Mouse (Mus musculus): ENCODE measurements around the gene Cbr2. TPM values are rescaled to one million over a fixed set of nuclear protein-coding genes. Genes with fewer than 3 reads are reported as not detected.
"Not testable (repeated sequence)": the region's sequence is repeated elsewhere in the genome, so short reads cannot be mapped to it uniquely, and the experiment has no call there.

Cbr2 gene
- 0.82 and 1.6 TPM in 2 replicates for polyA plus RNA-seq (2014; fragmentation: Nextera tagmentation; extraction: Ambion mirVana)

DNA sequence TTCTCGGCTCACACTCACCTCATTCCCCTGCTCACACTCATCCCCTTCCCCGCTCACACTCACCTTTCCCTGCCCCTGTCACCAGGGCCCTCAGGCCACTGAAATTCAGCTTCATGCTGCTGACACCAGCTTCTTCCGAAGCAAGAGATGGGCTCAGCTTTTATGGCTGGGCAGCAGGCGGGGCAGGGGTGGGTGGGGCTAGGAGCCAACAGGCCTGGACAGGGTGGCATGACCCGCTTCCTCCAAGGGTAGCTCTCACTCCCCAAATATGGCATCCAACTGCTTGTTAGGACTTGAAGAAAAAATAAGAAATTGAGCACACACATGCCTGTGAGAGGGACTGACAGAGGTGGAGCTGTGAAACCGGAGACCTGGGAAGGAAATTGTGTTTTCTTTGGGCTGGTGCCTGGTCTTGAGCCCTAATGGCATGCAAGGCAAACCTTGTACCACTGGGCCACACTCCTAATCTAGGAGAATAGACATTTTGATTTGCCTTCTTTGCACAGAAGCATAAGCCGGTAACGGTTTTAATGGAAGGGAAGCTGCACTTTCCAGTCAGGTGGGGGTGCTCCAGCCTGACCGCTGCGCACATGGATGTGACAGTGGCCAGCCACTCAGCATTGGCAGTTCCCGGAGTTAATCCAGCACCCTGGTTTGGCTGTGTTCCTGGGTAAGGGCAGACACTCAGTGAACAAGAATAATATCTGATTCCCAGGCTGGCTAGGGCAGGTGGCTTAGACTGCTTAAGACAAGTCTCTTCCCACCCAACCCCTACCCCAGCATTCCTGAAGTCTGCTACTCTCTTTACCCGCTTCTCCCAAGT is at the start of gene Cbr2:
Gene Cbr2 (minus strand): TSS at position 257 of the 823 bp plus-strand sequence.
- Histone ChIP-seq H3K36me3 (ENCODE audit: control insufficient read depth, insufficient read depth, low read length) (no peaks in the 10 kb centered on the region), H3K9ac (ENCODE audit: low read depth, low read length) (no peak within 1 kb of the TSS), H3K27me3 (ENCODE audit: control insufficient read depth, insufficient read depth, low read length) (no peaks in the 10 kb centered on the region), H3K4me2 (replicated peaks; ENCODE audit: low read depth, low read length) (no peak within 1 kb of the TSS; the same call in 1 of the 2 replicates), H3K4me3 (ENCODE audit: low read depth, low read length) (no peak within 1 kb of the TSS), H3K4me1 (replicated peaks; ENCODE audit: control insufficient read depth, insufficient read depth, low read length) (no peaks in the 10 kb centered on the region), H3K27ac (ENCODE audit: low read depth, low read length) (no peak within 1 kb of the TSS), H3K9me3 (ENCODE audit: control insufficient read depth, low read length) (no peaks in the 10 kb centered on the region)
- WGBS, result 73% methylated on average over 12 of the region's 12 CpGs
- ATAC-seq (ENCODE audit: low FRiP score) (no peak), DNase-seq (ENCODE audit: low spot score) (no peak)

DNA sequence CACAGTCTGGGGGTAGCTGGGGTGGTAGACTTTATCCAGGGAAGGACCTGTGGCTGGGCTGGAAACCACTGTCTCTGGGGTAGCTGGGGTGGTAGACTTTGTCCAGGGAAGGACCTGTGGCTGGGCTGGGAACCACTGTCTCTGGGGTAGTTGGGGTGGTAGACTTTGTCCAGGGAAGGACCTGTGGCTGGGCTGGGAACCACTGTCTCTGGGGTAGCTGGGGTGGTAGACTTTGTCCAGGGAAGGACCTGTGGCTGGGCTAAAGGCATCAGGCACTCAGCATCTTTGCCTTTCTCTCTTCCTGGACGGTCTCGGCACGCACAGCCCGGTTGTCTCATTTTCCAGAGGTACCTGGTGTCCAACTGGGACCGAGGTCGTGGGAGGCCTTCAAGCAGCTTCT is 49.4 kb upstream of the Cbr2 start:
- not testable (repeated sequence) for H3K4me3 ChIP-seq (ENCODE audit: low read depth, low read length); H3K36me3 ChIP-seq (ENCODE audit: control insufficient read depth, insufficient read depth, low read length); H3K9me3 ChIP-seq (ENCODE audit: control insufficient read depth, low read length); ATAC-seq (ENCODE audit: low FRiP score); H3K4me1 ChIP-seq (replicated peaks; ENCODE audit: control insufficient read depth, insufficient read depth, low read length); H3K27ac ChIP-seq (ENCODE audit: low read depth, low read length); H3K9ac ChIP-seq (ENCODE audit: low read depth, low read length); DNase-seq (ENCODE audit: low spot score); H3K27me3 ChIP-seq (ENCODE audit: control insufficient read depth, insufficient read depth, low read length); H3K4me2 ChIP-seq (replicated peaks; ENCODE audit: low read depth, low read length)
- WGBS, result 96% methylated on average over 6 of the region's 6 CpGs

DNA sequence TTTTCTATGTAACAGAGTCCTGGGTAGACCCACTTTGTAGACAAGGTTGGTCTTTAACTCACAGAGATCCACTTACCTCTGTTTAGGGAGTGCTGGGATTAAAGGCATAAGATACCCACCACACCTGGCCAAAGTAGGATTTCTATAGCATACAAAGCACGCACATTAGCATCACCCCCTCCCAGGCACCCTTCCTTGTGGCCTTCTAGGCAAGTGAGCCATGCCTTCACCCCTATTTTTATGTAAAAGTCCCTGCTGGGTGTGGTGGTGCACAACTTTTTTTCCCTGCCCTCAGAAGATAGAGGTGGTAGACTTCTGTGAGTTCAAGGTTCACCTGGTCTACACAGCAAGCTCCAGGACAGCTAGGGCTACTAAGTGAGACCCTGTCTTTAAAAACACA is 48.0 kb upstream of the Cbr2 start:
- ATAC-seq (ENCODE audit: low FRiP score), result no peak
- no peak overlapping the region for H3K4me3 ChIP-seq (ENCODE audit: low read depth, low read length)

DNA sequence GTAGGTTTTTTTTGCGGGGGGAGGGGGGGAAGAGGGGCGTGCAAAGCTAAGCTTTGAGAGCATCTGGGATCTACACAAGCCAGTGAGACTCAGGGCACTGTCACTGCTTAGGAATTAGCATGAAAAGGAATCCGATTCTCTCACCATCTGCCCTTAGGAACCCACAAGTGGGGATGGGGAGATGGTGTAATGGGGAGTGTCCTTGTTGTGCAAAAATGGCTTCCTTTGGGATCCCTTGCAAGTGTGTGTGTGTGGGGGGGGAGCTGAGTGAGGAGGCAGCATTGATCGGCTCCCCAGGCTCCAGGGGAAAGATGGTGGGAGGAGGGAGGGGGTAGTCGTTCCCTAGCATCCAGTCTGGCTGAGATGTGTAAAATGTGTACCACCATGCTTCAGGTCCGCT is 45.2 kb upstream of the Cbr2 start:
- ATAC-seq (ENCODE audit: low FRiP score), result no peak
- Histone ChIP-seq H3K36me3 (ENCODE audit: control insufficient read depth, insufficient read depth, low read length) (no peaks in the 10 kb centered on the region), H3K4me2 (replicated peaks; ENCODE audit: low read depth, low read length) (no peak overlapping the region), H3K4me3 (ENCODE audit: low read depth, low read length) (no peak overlapping the region), H3K9me3 (ENCODE audit: control insufficient read depth, low read length) (no peaks in the 10 kb centered on the region), H3K27ac (ENCODE audit: low read depth, low read length) (no peak overlapping the region), H3K27me3 (ENCODE audit: control insufficient read depth, insufficient read depth, low read length) (no peaks in the 10 kb centered on the region), H3K4me1 (replicated peaks; ENCODE audit: control insufficient read depth, insufficient read depth, low read length) (no peaks in the 10 kb centered on the region), H3K9ac (ENCODE audit: low read depth, low read length) (no peak overlapping the region)
- 18% methylated on average over 6 of the region's 6 CpGs for WGBS
- DNase-seq (ENCODE audit: low spot score), result no peak

More for the DNA sequence above, 48.0 kb upstream of the Cbr2 start:
- 69% methylated on average over 1 of the region's 1 CpGs for WGBS
- H3K4me2 ChIP-seq (replicated peaks; ENCODE audit: low read depth, low read length), result no peak overlapping the region
- no peaks in the 10 kb centered on the region for H3K9me3 ChIP-seq (ENCODE audit: control insufficient read depth, low read length)
- H3K27ac ChIP-seq (ENCODE audit: low read depth, low read length), result no peak overlapping the region
- no peaks in the 10 kb centered on the region for H3K27me3 ChIP-seq (ENCODE audit: control insufficient read depth, insufficient read depth, low read length)
- DNase-seq (ENCODE audit: low spot score), result no peak
- no peaks in the 10 kb centered on the region for H3K36me3 ChIP-seq (ENCODE audit: control insufficient read depth, insufficient read depth, low read length)
- H3K9ac ChIP-seq (ENCODE audit: low read depth, low read length), result no peak overlapping the region
- peaks cover 3% of the 10 kb centered on the region; the same call in 1 of the 2 replicates for H3K4me1 ChIP-seq (replicated peaks; ENCODE audit: control insufficient read depth, insufficient read depth, low read length)

DNA sequence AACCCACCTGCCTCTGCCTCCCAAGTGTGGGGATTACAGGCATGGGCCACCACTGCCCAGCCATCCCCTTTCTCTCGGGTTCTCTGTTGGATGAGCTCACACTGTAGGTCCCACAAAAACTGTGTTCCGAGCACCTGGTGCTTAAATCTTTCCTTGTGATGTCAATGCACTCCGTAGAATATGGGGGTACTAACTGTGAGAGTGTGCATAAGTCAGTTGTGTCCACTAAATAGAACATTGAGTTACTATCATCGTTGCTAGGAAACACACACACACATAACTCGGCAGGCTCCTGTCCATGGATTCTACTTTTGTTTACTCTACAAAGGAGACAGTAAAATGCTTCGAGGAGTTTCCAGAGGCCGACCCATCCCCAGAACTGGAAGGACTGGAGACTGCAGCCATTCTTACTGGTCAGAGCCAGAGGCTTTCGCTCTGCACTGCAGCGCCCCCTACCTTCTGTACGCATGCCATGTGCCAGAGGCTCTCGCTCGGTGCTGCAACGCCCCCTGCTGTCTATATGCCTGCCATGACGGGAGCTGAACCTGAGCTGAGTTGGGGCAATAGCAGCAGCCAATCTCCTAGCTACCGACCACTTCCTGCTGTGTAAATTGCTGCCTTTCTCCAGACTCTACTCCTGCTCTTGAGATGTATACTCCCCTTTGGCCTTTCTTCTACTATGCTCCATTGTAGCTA is 44.0 kb upstream of the Cbr2 start:
- Histone ChIP-seq H3K27me3 (ENCODE audit: control insufficient read depth, insufficient read depth, low read length) (no peaks in the 10 kb centered on the region), H3K36me3 (ENCODE audit: control insufficient read depth, insufficient read depth, low read length) (no peaks in the 10 kb centered on the region), H3K9me3 (ENCODE audit: control insufficient read depth, low read length) (no peaks in the 10 kb centered on the region), H3K4me2 (replicated peaks; ENCODE audit: low read depth, low read length) (no peak overlapping the region), H3K4me1 (replicated peaks; ENCODE audit: control insufficient read depth, insufficient read depth, low read length) (no peaks in the 10 kb centered on the region), H3K27ac (ENCODE audit: low read depth, low read length) (no peak overlapping the region), H3K4me3 (ENCODE audit: low read depth, low read length) (no peak overlapping the region), H3K9ac (ENCODE audit: low read depth, low read length) (no peak overlapping the region)
- DNase-seq (ENCODE audit: low spot score) (peak; percentile 97), ATAC-seq (ENCODE audit: low FRiP score) (peak; percentile 79)
- WGBS, result 28% methylated on average over 15 of the region's 15 CpGs

DNA sequence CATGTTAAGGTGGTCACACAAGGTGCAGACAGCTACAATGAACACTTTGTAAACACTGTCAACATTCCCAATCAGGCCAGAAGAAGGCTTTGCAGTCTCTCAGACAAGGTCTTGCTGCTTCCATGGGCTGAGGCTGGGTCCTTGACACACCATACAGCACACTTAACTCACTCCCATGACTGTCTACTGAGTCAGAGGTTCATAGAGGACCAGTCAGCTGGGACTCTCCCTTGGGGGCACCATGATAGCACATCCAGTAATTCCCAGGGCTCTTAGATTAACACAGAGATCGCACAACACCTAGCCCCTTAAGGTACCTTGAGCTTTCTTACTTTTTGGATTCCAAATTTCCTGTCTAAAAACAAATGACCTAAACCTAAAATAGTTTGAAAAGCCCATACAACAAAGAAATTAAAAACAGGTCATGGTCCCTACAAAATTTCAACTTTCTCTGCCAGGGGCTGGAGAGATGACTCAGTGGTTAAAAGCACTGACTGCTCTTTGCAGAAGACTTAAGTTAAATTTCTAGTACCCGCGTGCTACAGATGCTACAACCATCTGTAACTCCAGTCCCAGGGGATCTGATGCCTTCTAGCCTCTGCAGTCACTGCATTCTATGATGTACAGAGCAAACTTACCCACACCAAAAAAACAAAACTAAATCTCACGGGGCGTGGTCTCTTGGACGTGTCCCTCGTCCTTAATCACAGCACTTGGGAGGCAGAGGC is 41.7 kb upstream of the Cbr2 start:
- ATAC-seq (ENCODE audit: low FRiP score), result no peak
- Histone ChIP-seq H3K9me3 (ENCODE audit: control insufficient read depth, low read length) (no peaks in the 10 kb centered on the region), H3K4me3 (ENCODE audit: low read depth, low read length) (no peak overlapping the region), H3K4me1 (replicated peaks; ENCODE audit: control insufficient read depth, insufficient read depth, low read length) (no peaks in the 10 kb centered on the region), H3K27ac (ENCODE audit: low read depth, low read length) (no peak overlapping the region), H3K27me3 (ENCODE audit: control insufficient read depth, insufficient read depth, low read length) (no peaks in the 10 kb centered on the region), H3K36me3 (ENCODE audit: control insufficient read depth, insufficient read depth, low read length) (no peaks in the 10 kb centered on the region), H3K9ac (ENCODE audit: low read depth, low read length) (no peak overlapping the region), H3K4me2 (replicated peaks; ENCODE audit: low read depth, low read length) (no peak overlapping the region)
- no peak for DNase-seq (ENCODE audit: low spot score)
- WGBS, result 85% methylated on average over 7 of the region's 7 CpGs

DNA sequence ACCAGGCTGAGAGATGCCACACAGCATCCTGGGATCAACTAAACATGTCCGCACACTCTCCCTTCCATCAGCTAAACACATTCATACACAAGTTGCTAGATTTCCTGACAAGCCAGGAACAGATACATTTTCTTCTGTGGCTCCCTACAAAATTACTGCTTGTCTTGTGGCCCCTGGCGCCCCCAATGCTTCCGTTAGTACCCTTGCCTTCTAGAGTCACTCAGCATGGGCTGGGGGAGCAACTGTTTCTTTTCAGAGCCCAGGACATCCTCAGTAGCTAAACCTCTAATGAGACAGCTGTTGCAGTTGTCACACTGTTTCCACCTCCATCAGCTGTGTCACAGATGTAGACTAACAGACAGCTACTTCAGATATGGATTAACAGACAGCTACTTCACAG is 40.8 kb upstream of the Cbr2 start:
- WGBS, result 80% methylated on average over 3 of the region's 3 CpGs
- H3K27ac ChIP-seq (ENCODE audit: low read depth, low read length), result no peak overlapping the region
- H3K4me3 ChIP-seq (ENCODE audit: low read depth, low read length), result no peak overlapping the region
- no peaks in the 10 kb centered on the region for H3K27me3 ChIP-seq (ENCODE audit: control insufficient read depth, insufficient read depth, low read length)
- no peaks in the 10 kb centered on the region for H3K9me3 ChIP-seq (ENCODE audit: control insufficient read depth, low read length)
- no peak overlapping the region for H3K9ac ChIP-seq (ENCODE audit: low read depth, low read length)
- no peaks in the 10 kb centered on the region for H3K4me1 ChIP-seq (replicated peaks; ENCODE audit: control insufficient read depth, insufficient read depth, low read length)
- no peak for DNase-seq (ENCODE audit: low spot score)
- no peaks in the 10 kb centered on the region for H3K36me3 ChIP-seq (ENCODE audit: control insufficient read depth, insufficient read depth, low read length)
- no peak overlapping the region for H3K4me2 ChIP-seq (replicated peaks; ENCODE audit: low read depth, low read length)
- no peak for ATAC-seq (ENCODE audit: low FRiP score)

DNA sequence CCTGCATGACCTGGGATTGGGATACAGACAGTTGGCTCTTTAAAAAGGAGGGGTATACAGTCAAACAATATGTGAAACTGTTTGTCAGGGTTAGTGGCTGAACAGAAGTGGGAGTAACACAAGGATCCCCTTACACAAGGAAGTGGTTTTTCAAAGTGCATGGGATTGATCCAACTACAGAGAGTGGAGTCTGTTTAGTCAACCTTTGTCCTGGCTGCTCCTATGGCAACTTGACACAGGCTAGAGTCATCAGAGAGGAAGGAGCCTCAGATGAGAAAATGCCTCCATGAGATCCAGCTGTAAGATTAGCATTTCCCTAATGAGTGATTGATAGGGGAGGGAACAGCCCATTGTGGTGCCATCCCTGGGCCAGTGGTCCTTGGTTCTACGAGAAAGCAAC is 36.3 kb upstream of the Cbr2 start:
- H3K4me1 ChIP-seq (replicated peaks; ENCODE audit: control insufficient read depth, insufficient read depth, low read length), result no peaks in the 10 kb centered on the region
- WGBS, result 69% methylated on average over 1 of the region's 1 CpGs
- DNase-seq (ENCODE audit: low spot score) (no peak), ATAC-seq (ENCODE audit: low FRiP score) (no peak)
- no peak overlapping the region for H3K27ac ChIP-seq (ENCODE audit: low read depth, low read length)
- no peak overlapping the region for H3K9ac ChIP-seq (ENCODE audit: low read depth, low read length)
- no peaks in the 10 kb centered on the region for H3K36me3 ChIP-seq (ENCODE audit: control insufficient read depth, insufficient read depth, low read length)
- no peak overlapping the region for H3K4me3 ChIP-seq (ENCODE audit: low read depth, low read length)
- no peaks in the 10 kb centered on the region for H3K9me3 ChIP-seq (ENCODE audit: control insufficient read depth, low read length)
- H3K4me2 ChIP-seq (replicated peaks; ENCODE audit: low read depth, low read length), result no peak overlapping the region
- H3K27me3 ChIP-seq (ENCODE audit: control insufficient read depth, insufficient read depth, low read length), result no peaks in the 10 kb centered on the region
